In genomic region chr4:48045281-48045720, GRCm38 (mm10) we compare ENCODE assay signal across 7 mouse cellular contexts. TPM values are rescaled to one million over a fixed set of nuclear protein-coding genes. Genes with fewer than 3 reads are reported as not detected.
DNase-seq lines count a peak whose midpoint lies in the region; ATAC-seq and TF ChIP-seq lines count a peak whose summit lies in the region.

No protein-coding gene starts in this region.

- 0% methylated on average over 42 of the region's 42 CpGs for WGBS in heart, embryonic 10.5 days
- WGBS in neural tube, embryonic 12.5 days, result under 1% methylated on average over 42 of the region's 42 CpGs

- peak overlapping the region; percentile 77 for H3K27ac ChIP-seq in cortical plate, adult 2 months (ENCODE audit: insufficient read depth, low read length)
- peak overlapping the region; percentile 97 for H3K27ac ChIP-seq in heart, embryonic 10.5 days
- H3K27ac ChIP-seq in neural tube, embryonic 12.5 days, result peak overlapping the region; percentile 53; the same call in 1 of the 2 replicates

- H3K36me3 ChIP-seq in heart, embryonic 10.5 days, result no peaks in the 10 kb centered on the region
- no peaks in the 10 kb centered on the region for H3K36me3 ChIP-seq in neural tube, embryonic 12.5 days

- no peak; the same call in 1 of the 2 replicates for ATAC-seq in neural tube, embryonic 12.5 days (ENCODE audit: low FRiP score, low read depth)
- ATAC-seq in megakaryocyte progenitor cell, adult 5-6 weeks (replicated peaks; ENCODE audit: poor library complexity), result no peak

- no peaks in the 10 kb centered on the region; the same call in 1 of the 2 replicates for H3K4me1 ChIP-seq in cortical plate, adult 2 months (ENCODE audit: control insufficient read depth, insufficient read depth, low read length)
- peaks cover 43% of the 10 kb centered on the region for H3K4me1 ChIP-seq in heart, embryonic 10.5 days
- H3K4me1 ChIP-seq in neural tube, embryonic 12.5 days, result peaks cover 51% of the 10 kb centered on the region

- H3K9me3 ChIP-seq in heart, embryonic 10.5 days, result no peaks in the 10 kb centered on the region
- H3K9me3 ChIP-seq in neural tube, embryonic 12.5 days, result no peaks in the 10 kb centered on the region

- TF ChIP-seq CTCF in cortical plate, adult 2 months (IDR thresholded peaks at IDR 0.05; ENCODE audit: extremely low read depth, insufficient read depth, low read length), result no peak

- peak overlapping the region; percentile 68 for H3K4me3 ChIP-seq in cortical plate, adult 2 months (ENCODE audit: insufficient read depth, low read length)
- peak overlapping the region; percentile 85 for H3K4me3 ChIP-seq in heart, embryonic 10.5 days
- peak overlapping the region; percentile 61 for H3K4me3 ChIP-seq in neural tube, embryonic 12.5 days

- peak overlapping the region; percentile 69 for H3K9ac ChIP-seq in neural tube, embryonic 12.5 days

- H3K4me2 ChIP-seq in neural tube, embryonic 12.5 days (replicated peaks), result peak overlapping the region; percentile 98

- peaks cover 36% of the 10 kb centered on the region for H3K27me3 ChIP-seq in heart, embryonic 10.5 days (ENCODE audit: insufficient read depth, poor library complexity, severe bottlenecking)
- peaks cover 37% of the 10 kb centered on the region for H3K27me3 ChIP-seq in neural tube, embryonic 12.5 days (replicated peaks)

- TF ChIP-seq POLR2A in cortical plate, adult 2 months (IDR thresholded peaks at IDR 0.05; ENCODE audit: extremely low read depth, insufficient read depth, low read length), result no peak

- DNase-seq in retina, embryonic 14.5 days (ENCODE audit: low spot score), result peak; percentile 60
- DNase-seq in retina, postnatal 1 day, result no peak
- peak; percentile 82 for DNase-seq in heart, embryonic 10.5 days (ENCODE audit: low spot score)
- peak; percentile 36 to 61 for DNase-seq in kidney, postnatal 4 days

RNA-seq across cellular contexts. Expression of gene Nr4a3, which starts 0.3 kb away (rescaled TPM):
- polyA plus RNA-seq in cortical plate, adult 2 months (2012; rRNA removed), result 10.5 and 12.0 TPM in 2 replicates
- 0.09 and 0.12 TPM in 2 replicates for polyA plus RNA-seq in heart, embryonic 10.5 days (2016; fragmentation: Nextera tagmentation; extraction: Ambion mirVana)
- 0.49 and 0.91 TPM in 2 replicates for polyA plus RNA-seq in neural tube, embryonic 12.5 days (2016; fragmentation: Nextera tagmentation; extraction: Ambion mirVana)
- 0.59 and 0.88 TPM in 2 replicates for total RNA-seq in megakaryocyte progenitor cell, adult 5-6 weeks (2015)
- total RNA-seq in megakaryocyte progenitor cell, adult 5-6 weeks (2017), result 0.20 and 2.5 TPM in 2 replicates
